Mouse (Mus musculus) spleen, adult 18-20 months (tissue): ENCODE measurements around the gene Vmn1r5.
"Not testable (repeated sequence)": the region's sequence is repeated elsewhere in the genome, so short reads cannot be mapped to it uniquely, and the experiment has no call there.

Experiments
- DNase-seq, 2 experiments: peaks; one replicate each; pipeline ENCODE4 v3.0.0; 2022; ENCODE audit warnings: mixed read lengths in 2 of 2

Gene Vmn1r5

GRCm38 (mm10) chr6:56969973-56970372, at the start of gene Vmn1r5:
TSS of gene Vmn1r5 (plus strand) at chr6:56970273.
- no peak for DNase-seq

GRCm38 (mm10) chr6:56923331-56923725, 46.7 kb upstream of the Vmn1r5 start:
- DNase-seq = no peak

- peak; percentile 91 to 96 for DNase-seq
These were observed 46.1 kb upstream of the Vmn1r5 start, which contains the start of the genes Nt5c3 and Vmn1r4 for GRCm38 (mm10) chr6:56923726-56924707. TSS of gene Nt5c3 (minus strand) at chr6:56923932. TSS of gene Vmn1r4 (plus strand) at chr6:56924015.

GRCm38 (mm10) chr6:56931648-56932415, 38.2 kb upstream of the Vmn1r5 start:
- no peak for DNase-seq

GRCm38 (mm10) chr6:56932464-56932863, 37.6 kb upstream of the Vmn1r5 start:
- no peak for DNase-seq

- no peak for DNase-seq
These were observed 35.7 kb upstream of the Vmn1r5 start for GRCm38 (mm10) chr6:56934366-56934765.

- no peak for DNase-seq
These were observed 13.6 kb upstream of the Vmn1r5 start for GRCm38 (mm10) chr6:56956436-56956835.

GRCm38 (mm10) chr6:56996943-56997342, 26.9 kb downstream of the Vmn1r5 start, which contains the start of gene Vmn1r6:
TSS of gene Vmn1r6 (plus strand) at chr6:56997243.
- DNase-seq = no peak

- DNase-seq = not testable (repeated sequence)
These were observed 55.2 kb downstream of the Vmn1r5 start, which contains the start of gene Vmn1r7 for GRCm38 (mm10) chr6:57025224-57025623. TSS of gene Vmn1r7 (minus strand) at chr6:57025324.

GRCm38 (mm10) chr6:57031984-57032383, 61.9 kb downstream of the Vmn1r5 start, which contains the start of gene Vmn1r8:
TSS of gene Vmn1r8 (plus strand) at chr6:57032284.
- no peak for DNase-seq

GRCm38 (mm10) chr6:57034674-57035073, 64.6 kb downstream of the Vmn1r5 start:
- DNase-seq = no peak
